Mouse (Mus musculus) urinary bladder, postnatal 36 days (tissue): ENCODE data around the gene Abcc6.
A peak's percentile ranks its signal among the peaks of the same experiment; 100 is the strongest.
"Not testable (repeated sequence)": the region's sequence is repeated elsewhere in the genome, so short reads cannot be mapped to it uniquely, and the experiment has no call there.

Experiments used
- DNase-seq, 2 experiments: peaks; one replicate each; pipeline ENCODE4 v3.0.0; 2022; ENCODE audit warnings: low spot score in 2 of 2, mixed read lengths in 1 of 2

Gene Abcc6

GRCm38 (mm10) chr7:46028681-46029080, 1.4 kb downstream of the Abcc6 start:
- no peak for DNase-seq

DNA sequence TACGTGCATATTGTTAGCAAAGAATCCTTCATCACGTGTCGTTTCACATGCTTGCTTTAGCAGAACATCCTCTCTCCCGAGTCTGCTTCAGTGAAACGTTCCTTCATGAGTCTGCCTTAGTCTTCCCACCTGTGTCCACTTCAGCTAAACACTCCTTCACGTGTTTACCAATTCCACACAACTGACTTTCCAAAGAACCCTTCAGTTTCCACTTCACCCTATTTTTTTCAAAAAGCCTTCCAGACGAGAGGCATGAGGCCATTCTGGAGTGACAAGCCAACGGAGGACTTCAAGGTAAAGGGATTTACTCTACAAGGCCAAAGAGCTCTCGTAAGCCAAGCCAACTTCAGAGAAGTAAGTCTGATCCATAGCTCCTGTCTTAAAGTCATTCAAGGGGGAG, 4.7 kb downstream of the Abcc6 start:
- DNase-seq = no peak

- no peak for DNase-seq
These were observed 8.2 kb downstream of the Abcc6 start for GRCm38 (mm10) chr7:46021951-46022350.

GRCm38 (mm10) chr7:46019594-46019993, 10.5 kb downstream of the Abcc6 start:
- DNase-seq = no peak

GRCm38 (mm10) chr7:46013266-46014010, 16.7 kb downstream of the Abcc6 start:
- peak in 1 of 2 experiments; percentile 58 for DNase-seq

DNA sequence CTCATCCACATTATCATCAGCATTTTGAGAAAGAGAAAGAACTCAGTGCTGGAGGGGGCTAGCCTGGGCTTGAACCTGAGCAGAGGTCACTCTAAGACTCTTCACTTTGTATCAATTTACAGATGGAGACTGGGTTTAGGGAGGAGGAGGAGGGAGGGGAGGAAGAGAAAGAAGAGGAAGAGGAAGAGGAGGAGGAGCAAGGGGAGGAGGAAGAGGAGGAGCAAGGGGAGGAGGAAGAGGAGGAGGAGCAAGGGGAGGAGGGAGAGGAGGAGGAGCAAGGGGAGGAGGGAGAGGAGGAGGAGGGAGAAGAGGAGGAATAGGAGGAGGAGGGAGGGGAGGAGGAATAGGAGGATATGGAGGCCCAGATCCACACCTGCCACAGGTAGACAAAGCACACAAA, 18.0 kb downstream of the Abcc6 start:
- no peak for DNase-seq

- DNase-seq = peak; percentile 49 to 57
These were observed 20.5 kb downstream of the Abcc6 start for GRCm38 (mm10) chr7:46009578-46009977.

GRCm38 (mm10) chr7:46002748-46003147, 27.4 kb downstream of the Abcc6 start:
- no peak for DNase-seq

GRCm38 (mm10) chr7:46000577-46000976, 29.5 kb downstream of the Abcc6 start:
- no peak for DNase-seq

- no peak for DNase-seq
These were observed 37.6 kb downstream of the Abcc6 start for GRCm38 (mm10) chr7:45992470-45992869.

GRCm38 (mm10) chr7:45988344-45988743, 41.8 kb downstream of the Abcc6 start:
- DNase-seq = no peak

GRCm38 (mm10) chr7:45986893-45987292, 43.2 kb downstream of the Abcc6 start:
- DNase-seq = no peak

GRCm38 (mm10) chr7:45981612-45982011, 48.5 kb downstream of the Abcc6 start:
- no peak for DNase-seq

- DNase-seq = no peak
These were observed 55.6 kb downstream of the Abcc6 start for GRCm38 (mm10) chr7:45974512-45974911.

DNA sequence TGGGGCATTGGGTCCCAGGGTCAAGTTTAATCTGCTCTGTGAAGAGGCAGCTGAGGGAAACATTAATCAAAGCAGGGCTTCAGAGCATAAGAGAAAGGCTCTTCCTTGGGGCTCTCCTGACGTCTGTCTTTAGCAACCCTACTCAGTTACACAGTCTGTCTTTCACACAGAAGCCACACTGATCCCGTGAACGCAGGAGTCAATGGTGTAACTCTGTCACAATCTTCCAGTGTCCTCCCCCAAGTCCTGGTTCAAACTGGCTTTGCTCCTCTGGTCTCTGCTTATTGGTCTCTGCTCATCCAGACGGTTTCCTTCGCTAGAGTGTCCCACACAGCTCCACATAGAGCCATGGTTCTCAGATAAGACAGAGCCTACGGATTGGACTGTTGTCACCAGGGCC, 56.0 kb downstream of the Abcc6 start:
- DNase-seq = no peak

DNA sequence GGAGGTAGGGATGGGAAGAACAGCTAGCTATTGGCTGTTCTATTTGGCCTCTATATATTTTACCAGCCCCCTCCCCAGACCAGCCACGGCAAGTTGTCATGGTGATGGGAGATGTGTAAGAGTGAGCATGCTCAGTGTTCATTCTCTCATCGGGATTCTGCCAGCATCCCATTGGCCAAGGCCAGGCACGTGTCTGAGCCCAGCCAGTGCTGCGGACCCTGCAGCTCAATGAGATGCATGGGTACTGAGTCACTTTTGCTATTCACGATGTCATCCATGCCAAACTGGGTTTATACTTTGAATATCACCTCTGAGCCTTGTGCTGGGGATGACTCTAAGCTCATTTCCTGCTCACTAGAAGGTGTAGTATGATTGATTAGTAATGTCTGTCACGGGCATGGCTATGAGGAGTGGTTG, 56.8 kb downstream of the Abcc6 start:
- no peak for DNase-seq

DNA sequence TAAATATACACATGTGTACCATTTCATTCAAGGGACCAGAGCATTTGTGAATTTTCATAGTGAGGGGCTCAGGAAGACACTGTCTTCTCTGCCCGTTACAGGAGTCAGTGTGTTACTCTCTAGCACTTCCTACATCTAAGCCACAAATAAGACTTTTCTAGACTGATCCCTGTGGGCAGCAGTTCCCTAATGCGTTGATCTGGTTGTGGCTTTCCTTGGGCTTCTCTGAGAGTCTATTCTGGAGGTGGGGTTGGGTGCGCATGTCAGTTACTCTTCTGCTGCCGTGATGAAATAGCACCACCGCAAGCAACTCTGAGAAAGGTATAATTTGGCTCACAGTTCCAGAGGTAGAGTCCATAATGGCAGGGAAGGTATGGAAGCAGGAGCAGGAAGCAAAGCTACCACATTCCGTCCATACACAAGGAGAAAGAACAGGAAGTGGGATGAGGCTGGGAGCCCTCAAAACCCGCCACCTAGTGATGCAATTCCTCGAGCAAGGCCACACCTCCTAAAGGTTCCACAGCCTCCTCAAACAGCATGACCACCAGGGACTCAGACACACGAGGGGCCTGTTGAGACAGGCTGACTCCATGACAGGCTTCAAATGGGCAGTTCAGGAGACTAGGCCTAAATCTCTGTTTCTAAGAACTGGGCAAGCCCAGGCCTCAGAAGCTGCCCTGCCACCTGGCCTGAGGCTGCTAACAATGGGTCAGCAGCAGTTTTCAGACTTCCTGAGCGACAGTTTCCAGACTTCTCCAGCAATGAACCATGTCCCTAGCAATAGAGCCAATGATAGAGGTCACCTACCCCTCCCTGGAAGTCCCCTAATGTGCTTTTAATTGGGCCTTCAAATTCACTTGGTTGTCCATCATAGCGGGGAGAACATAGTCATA, 58.0 kb downstream of the Abcc6 start:
- no peak for DNase-seq

DNA sequence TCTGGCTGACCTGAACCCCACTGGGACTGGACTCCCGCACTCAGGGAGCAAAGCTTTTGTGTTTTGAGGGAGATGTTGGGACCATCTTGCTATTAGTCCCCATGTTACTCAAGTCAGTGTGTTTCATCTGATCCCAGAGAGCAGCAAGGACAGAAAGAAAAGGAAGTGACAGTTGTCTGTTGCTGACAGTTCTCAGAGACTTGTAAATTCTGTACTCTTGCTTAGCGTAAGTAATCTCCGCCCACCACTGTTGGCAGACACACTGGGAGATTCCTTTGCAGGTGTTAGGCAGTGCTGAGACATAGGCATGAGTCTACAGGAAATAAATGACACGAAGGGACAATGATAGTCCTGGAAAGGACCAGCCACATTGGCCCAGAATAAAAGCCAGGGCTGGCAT, 73.5 kb downstream of the Abcc6 start:
- DNase-seq = no peak

DNA sequence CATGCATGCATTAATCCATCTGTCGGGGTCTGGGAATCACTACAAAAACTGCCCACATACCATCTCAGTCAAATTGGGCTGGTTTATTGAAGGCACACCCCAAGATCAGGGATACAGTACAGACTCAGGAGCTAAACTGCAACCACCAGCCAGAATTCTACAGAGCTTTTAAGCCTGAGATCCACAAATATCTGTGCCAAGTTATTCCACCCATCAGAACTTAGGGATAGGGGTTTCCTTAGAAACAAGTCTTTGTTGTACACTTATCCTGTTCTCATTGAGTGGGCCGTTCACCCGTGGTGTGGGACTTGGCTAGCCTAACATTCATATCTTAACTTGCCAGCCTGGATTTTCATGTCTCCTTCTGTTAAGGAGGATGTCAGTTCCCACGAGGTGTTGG, 81.0 kb downstream of the Abcc6 start:
- DNase-seq = no peak

DNA sequence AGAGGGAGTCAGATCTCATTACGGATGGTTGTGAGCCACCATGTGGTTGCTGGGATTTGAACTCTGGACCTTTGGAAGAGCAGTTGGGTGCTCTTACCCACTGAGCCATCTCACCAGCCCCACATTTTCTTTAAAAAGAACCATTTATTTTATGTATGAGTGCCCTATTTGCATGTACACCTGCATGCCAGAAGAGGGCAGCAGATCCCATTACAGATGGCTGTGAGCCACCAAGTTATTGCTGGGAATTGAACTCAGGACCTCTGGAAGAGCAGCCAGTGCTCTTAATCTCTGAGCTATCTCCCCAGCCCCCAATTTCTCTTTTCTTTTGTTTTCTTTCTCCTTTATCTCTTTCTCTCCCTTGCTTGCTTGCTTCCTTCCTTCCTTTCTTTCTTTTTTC, 86.8 kb downstream of the Abcc6 start:
- DNase-seq = not testable (repeated sequence)

GRCm38 (mm10) chr7:45941986-45942385, 88.1 kb downstream of the Abcc6 start:
- DNase-seq = no peak

DNA sequence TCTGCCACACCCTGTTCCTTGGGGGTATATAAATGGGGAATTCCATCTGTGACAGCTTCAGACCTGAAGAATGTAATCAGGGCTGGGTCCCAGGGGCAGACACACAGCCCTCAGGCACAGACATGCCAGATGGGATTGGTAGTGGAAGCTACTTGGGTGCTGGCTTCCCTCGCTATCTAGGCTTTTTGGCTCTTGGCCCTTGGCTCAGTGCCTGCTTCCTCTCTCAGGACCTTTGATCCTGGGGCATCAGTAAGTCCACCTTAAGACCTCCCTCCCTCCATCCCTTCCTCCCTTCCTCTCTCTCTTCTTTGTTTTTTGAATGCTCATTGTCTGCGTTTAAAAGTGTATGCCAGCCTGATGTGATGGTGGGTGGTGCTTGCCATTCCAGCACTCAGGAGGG, 90.3 kb downstream of the Abcc6 start:
- no peak for DNase-seq

DNA sequence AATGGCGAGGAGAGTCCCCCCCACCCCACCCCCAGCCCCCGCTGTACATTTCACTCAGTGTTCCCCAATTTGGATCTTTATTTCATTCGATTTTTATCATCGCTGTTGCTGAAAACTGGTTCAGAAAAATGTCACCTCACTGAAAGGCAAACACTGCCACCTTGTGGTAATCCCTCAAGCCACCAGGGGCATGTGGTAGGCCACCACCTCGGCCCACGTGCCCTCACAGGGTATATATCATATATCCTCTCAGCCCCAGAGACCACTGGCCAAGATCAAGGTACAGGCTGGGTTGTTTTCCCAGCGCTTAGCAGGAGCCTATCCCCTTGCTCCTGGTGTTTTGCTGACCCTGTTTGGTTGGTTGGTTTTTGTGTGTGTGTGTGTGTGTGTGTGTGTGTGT, 95.0 kb downstream of the Abcc6 start:
- DNase-seq = peak in 1 of 2 experiments; percentile 58
